Comparison of ENCODE assay signal across 23 mouse cellular contexts in genomic region chr3:153921147-153921910, GRCm38 (mm10). TPM values are rescaled to one million over a fixed set of nuclear protein-coding genes. Genes with fewer than 3 reads are reported as not detected.
DNase-seq lines count a peak whose midpoint lies in the region; ATAC-seq and TF ChIP-seq lines count a peak whose summit lies in the region.
"Had no signal": no experiment of that assay in that cellular context is flagged by ENCODE, and none has a peak within 500 bp of the region (broad histone marks: within the 10 kb centered on the region; RNA-seq: fewer than 3 reads in every experiment).

No protein-coding gene starts in this region.

- ATAC-seq in liver, postnatal 0 days, result no peak
- ATAC-seq in erythroblast, adult 5-6 weeks (replicated peaks; ENCODE audit: low FRiP score, poor library complexity, severe bottlenecking), result peak; percentile 47; the same call in 1 of the 2 replicates
- peak; percentile 80 for ATAC-seq in megakaryocyte-erythroid progenitor cell, adult 5-6 weeks (replicated peaks; ENCODE audit: low FRiP score, low TSS enrichment, poor library complexity, severe bottlenecking)
- ATAC-seq: forebrain, embryonic 13.5 days; forebrain, embryonic 15.5 days; forebrain, postnatal 0 days; Patski had no signal

- H3K4me3 ChIP-seq in liver, adult 2 months (ENCODE audit: insufficient read depth, low read depth, low read length), result no peak overlapping the region
- no peak overlapping the region for H3K4me3 ChIP-seq in liver, postnatal 0 days (ENCODE audit: low read depth, low read length)
- H3K4me3 ChIP-seq: embryonic facial prominence, embryonic 13.5 days; embryonic facial prominence, embryonic 15.5 days; forebrain, embryonic 13.5 days; forebrain, embryonic 15.5 days had no signal

- H3K9ac ChIP-seq in liver, adult 2 months (ENCODE audit: low read depth, low read length), result peak overlapping the region; percentile 19; the same call in 1 of the 2 replicates
- H3K9ac ChIP-seq in liver, postnatal 0 days (replicated peaks), result no peak overlapping the region
- H3K9ac ChIP-seq: embryonic facial prominence, embryonic 13.5 days; embryonic facial prominence, embryonic 15.5 days; forebrain, embryonic 13.5 days; forebrain, embryonic 15.5 days; forebrain, postnatal 0 days had no signal

- DNase-seq in liver, adult 2 months (ENCODE audit: extremely low read depth, low read depth, low spot score), result peak; percentile 83
- DNase-seq in liver, postnatal 0 days, result no peak
- peak; percentile 44 for DNase-seq in T-cell, adult 2 months (ENCODE audit: low spot score)
- DNase-seq in right cerebral cortex, postnatal 36 days (ENCODE audit: low spot score in 2 of 2), result no peak
- no peak for DNase-seq in left cerebral cortex, adult 11 months (ENCODE audit: low spot score)
- DNase-seq in layer of hippocampus, postnatal 10 days (ENCODE audit: low spot score in 2 of 2), result no peak
- DNase-seq: adrenal gland, postnatal 10 days; adrenal gland, postnatal 25 days; cerebellum, adult 11 months; cerebellum, adult 18-20 months; cerebellum, adult 8-10 months; cerebellum, adult 9-11 months; cerebellum, postnatal 14 days; embryo, embryonic 11 days; forebrain, postnatal 0 days had no signal

- TF ChIP-seq EP300 in liver, postnatal 0 days (IDR thresholded peaks at IDR 0.05; ENCODE audit: low read depth), result no peak

- H3K9me3 ChIP-seq in liver, postnatal 0 days (ENCODE audit: low read length), result no peaks in the 10 kb centered on the region
- H3K9me3 ChIP-seq: embryonic facial prominence, embryonic 13.5 days; embryonic facial prominence, embryonic 15.5 days; forebrain, embryonic 13.5 days; forebrain, embryonic 15.5 days had no signal

- peaks cover 5% of the 10 kb centered on the region; the same call in 1 of the 2 replicates for H3K4me1 ChIP-seq in liver, adult 2 months (ENCODE audit: control insufficient read depth, insufficient read depth, low read length)
- no peaks in the 10 kb centered on the region for H3K4me1 ChIP-seq in liver, postnatal 0 days (ENCODE audit: insufficient read depth)
- H3K4me1 ChIP-seq: embryonic facial prominence, embryonic 13.5 days; embryonic facial prominence, embryonic 15.5 days; forebrain, embryonic 13.5 days; forebrain, embryonic 15.5 days had no signal

- peaks cover 29% of the 10 kb centered on the region for H3K36me3 ChIP-seq in liver, adult 2 months (ENCODE audit: control insufficient read depth, insufficient read depth, low read length)
- H3K36me3 ChIP-seq in liver, postnatal 0 days (replicated peaks; ENCODE audit: insufficient read depth, low read length), result peaks cover 27% of the 10 kb centered on the region
- H3K36me3 ChIP-seq: forebrain, embryonic 15.5 days had no signal

- H3K27ac ChIP-seq in liver, adult 2 months (replicated peaks; ENCODE audit: insufficient read depth, low read depth, low read length), result no peak overlapping the region; the same call in 1 of the 2 replicates
- no peak overlapping the region for H3K27ac ChIP-seq in liver, postnatal 0 days (ENCODE audit: low read depth)
- H3K27ac ChIP-seq: embryonic facial prominence, embryonic 13.5 days; embryonic facial prominence, embryonic 15.5 days; forebrain, embryonic 13.5 days; forebrain, embryonic 15.5 days had no signal

- H3K27me3 ChIP-seq in liver, adult 2 months (ENCODE audit: control insufficient read depth, insufficient read depth, low read length), result no peaks in the 10 kb centered on the region
- H3K27me3 ChIP-seq in liver, postnatal 0 days (ENCODE audit: insufficient read depth, low read length), result no peaks in the 10 kb centered on the region
- H3K27me3 ChIP-seq: embryonic facial prominence, embryonic 13.5 days; embryonic facial prominence, embryonic 15.5 days; forebrain, embryonic 13.5 days; forebrain, embryonic 15.5 days; Patski had no signal

- no peak for TF ChIP-seq POLR2A in liver, adult 2 months (IDR thresholded peaks at IDR 0.05; ENCODE audit: extremely low read depth, insufficient read depth, low read length)

- no peak for TF ChIP-seq CTCF in liver, adult 2 months (IDR thresholded peaks at IDR 0.05; ENCODE audit: low read depth, low read length)
- TF ChIP-seq CTCF in liver, postnatal 0 days (IDR thresholded peaks at IDR 0.05; ENCODE audit: low read depth), result no peak

- WGBS in liver, adult 2 months, result 76% methylated on average over 10 of the region's 10 CpGs
- 75% methylated on average over 10 of the region's 10 CpGs for WGBS in liver, postnatal 0 days (ENCODE audit: insufficient replicate concordance)

- no peak overlapping the region for H3K4me2 ChIP-seq in liver, postnatal 0 days (ENCODE audit: low read depth, low read length)
- H3K4me2 ChIP-seq: embryonic facial prominence, embryonic 13.5 days; embryonic facial prominence, embryonic 15.5 days; forebrain, embryonic 13.5 days; forebrain, embryonic 15.5 days had no signal

- H3K79me2 ChIP-seq in liver, adult 2 months (ENCODE audit: control insufficient read depth, insufficient read depth, low read length), result no peaks in the 10 kb centered on the region

RNA-seq across cellular contexts. Expression of gene Rabggtb, which starts 8.5 kb away (rescaled TPM):
- total RNA-seq in liver, adult 2 months (2014; rRNA removed), result 57.5 and 57.8 TPM in 2 replicates
- polyA plus RNA-seq in liver, adult 2 months (2012; rRNA removed), result 26.7 and 38.6 TPM in 2 replicates
- polyA plus RNA-seq in liver, postnatal 0 days (2015; fragmentation: Nextera tagmentation; extraction: Ambion mirVana), result 28.7 and 31.8 TPM in 2 replicates
- 46.4 and 64.4 TPM in 2 replicates for total RNA-seq in erythroblast, adult 5-6 weeks (2015; ENCODE audit: low replicate concordance)
- 52.9 and 60.9 TPM in 2 replicates for total RNA-seq in erythroblast, adult 5-6 weeks (2017; ENCODE audit: low replicate concordance)
- total RNA-seq in megakaryocyte-erythroid progenitor cell, adult 5-6 weeks (2014; fragmentation: Nextera tagmentation), result 211 and 271 TPM in 2 replicates
- 274 and 354 TPM in 2 replicates for total RNA-seq in megakaryocyte-erythroid progenitor cell, adult 5-6 weeks (2017)
- total RNA-seq in layer of hippocampus, postnatal 10 days (2021), result 10 to 100 TPM; 73.5 to 80.8 TPM

RNA-seq across cellular contexts. Expression of gene Msh4, which starts 15.4 kb away (rescaled TPM):
- 0.07 and 0.09 TPM in 2 replicates for total RNA-seq in liver, adult 2 months (2014; rRNA removed)
- polyA plus RNA-seq in liver, adult 2 months (2012; rRNA removed), result not detected in 2 replicates
- polyA plus RNA-seq in liver, postnatal 0 days (2015; fragmentation: Nextera tagmentation; extraction: Ambion mirVana), result not detected in 2 replicates
- 1.7 TPM in 1 of 2 replicates, not detected in the other for total RNA-seq in erythroblast, adult 5-6 weeks (2015; ENCODE audit: low replicate concordance)
- 1.4 TPM in 1 of 2 replicates, not detected in the other for total RNA-seq in erythroblast, adult 5-6 weeks (2017; ENCODE audit: low replicate concordance)
- 0.17 and 0.49 TPM in 2 replicates for total RNA-seq in megakaryocyte-erythroid progenitor cell, adult 5-6 weeks (2014; fragmentation: Nextera tagmentation)
- not detected in 2 replicates for total RNA-seq in megakaryocyte-erythroid progenitor cell, adult 5-6 weeks (2017)
- under 1 TPM; 0.59 to 0.71 TPM for total RNA-seq in layer of hippocampus, postnatal 10 days (2021)
- polyA plus RNA-seq: embryonic facial prominence, embryonic 11.5 days had no signal

RNA-seq across cellular contexts. Expression of gene Acadm, which starts 23.1 kb away (rescaled TPM):
- total RNA-seq in liver, adult 2 months (2014; rRNA removed), result 320 and 383 TPM in 2 replicates
- 91.8 and 151 TPM in 2 replicates for polyA plus RNA-seq in liver, adult 2 months (2012; rRNA removed)
- polyA plus RNA-seq in liver, postnatal 0 days (2015; fragmentation: Nextera tagmentation; extraction: Ambion mirVana), result 271 and 289 TPM in 2 replicates
- 25.6 and 25.9 TPM in 2 replicates for total RNA-seq in erythroblast, adult 5-6 weeks (2015; ENCODE audit: low replicate concordance)
- total RNA-seq in erythroblast, adult 5-6 weeks (2017; ENCODE audit: low replicate concordance), result 25.6 TPM in 2 replicates
- 69.9 and 82.5 TPM in 2 replicates for total RNA-seq in megakaryocyte-erythroid progenitor cell, adult 5-6 weeks (2014; fragmentation: Nextera tagmentation)
- total RNA-seq in megakaryocyte-erythroid progenitor cell, adult 5-6 weeks (2017), result 201 and 332 TPM in 2 replicates
- 10 to 100 TPM; 43.8 to 58.1 TPM for total RNA-seq in layer of hippocampus, postnatal 10 days (2021)

RNA-seq across cellular contexts. Expression of gene Slc44a5, which starts 51.9 kb away (rescaled TPM):
- not detected in 2 replicates for total RNA-seq in liver, adult 2 months (2014; rRNA removed)
- not detected in 2 replicates for polyA plus RNA-seq in liver, adult 2 months (2012; rRNA removed)
- polyA plus RNA-seq in liver, postnatal 0 days (2015; fragmentation: Nextera tagmentation; extraction: Ambion mirVana), result 0.02 and 0.18 TPM in 2 replicates
- not detected in 2 replicates for total RNA-seq in erythroblast, adult 5-6 weeks (2015; ENCODE audit: low replicate concordance)
- not detected in 2 replicates for total RNA-seq in erythroblast, adult 5-6 weeks (2017; ENCODE audit: low replicate concordance)
- not detected in 2 replicates for total RNA-seq in megakaryocyte-erythroid progenitor cell, adult 5-6 weeks (2014; fragmentation: Nextera tagmentation)
- total RNA-seq in megakaryocyte-erythroid progenitor cell, adult 5-6 weeks (2017), result 0.28 TPM in 1 of 2 replicates, not detected in the other
- total RNA-seq in layer of hippocampus, postnatal 10 days (2021), result 10 to 100 TPM; 45.5 to 48.6 TPM
- total RNA-seq: adrenal gland, postnatal 25 days had no signal

Comparison
In these comparisons a context has a peak if more than half of its experiments do, and no peak if none do; other contexts are left out.
1. DNase-seq: peak in liver, adult 2 months (single experiment) and T-cell, adult 2 months (single experiment); none in liver, postnatal 0 days (single experiment), right cerebral cortex, postnatal 36 days (0 of 2), left cerebral cortex, adult 11 months (single experiment) and layer of hippocampus, postnatal 10 days (0 of 2).